Mouse (Mus musculus): ENCODE data around the gene Aox4. TPM values are rescaled to one million over a fixed set of nuclear protein-coding genes. Genes with fewer than 3 reads are reported as not detected.

The Aox4 gene
- polyA plus RNA-seq, 1 experiment: not detected

DNA sequence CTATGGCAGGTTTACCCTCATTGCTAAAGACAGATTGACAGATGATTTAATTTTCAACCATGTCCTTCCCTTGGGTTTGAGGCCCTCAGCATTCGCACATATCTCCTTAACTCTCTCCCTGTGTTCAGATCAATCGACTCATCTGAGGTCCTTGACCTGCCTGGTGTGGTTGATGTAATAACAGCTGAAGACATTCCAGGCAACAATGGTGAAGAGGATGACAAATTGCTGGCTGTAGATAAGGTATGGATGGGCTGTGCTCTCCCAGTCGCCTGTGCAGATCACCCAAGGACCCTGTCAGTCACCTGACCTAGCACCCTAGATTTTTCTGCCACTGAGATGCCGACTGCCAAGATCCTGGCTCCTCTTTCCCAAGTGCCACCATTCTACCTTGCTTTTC, 99.7 kb downstream of the Aox4 start:
- WGBS: 71% methylated on average over 4 of the region's 4 CpGs
- H3K4me1 ChIP-seq (ENCODE audit: control insufficient read depth, insufficient read depth, low read length): no peaks in the 10 kb centered on the region; the same call in 1 of the 2 replicates

DNA sequence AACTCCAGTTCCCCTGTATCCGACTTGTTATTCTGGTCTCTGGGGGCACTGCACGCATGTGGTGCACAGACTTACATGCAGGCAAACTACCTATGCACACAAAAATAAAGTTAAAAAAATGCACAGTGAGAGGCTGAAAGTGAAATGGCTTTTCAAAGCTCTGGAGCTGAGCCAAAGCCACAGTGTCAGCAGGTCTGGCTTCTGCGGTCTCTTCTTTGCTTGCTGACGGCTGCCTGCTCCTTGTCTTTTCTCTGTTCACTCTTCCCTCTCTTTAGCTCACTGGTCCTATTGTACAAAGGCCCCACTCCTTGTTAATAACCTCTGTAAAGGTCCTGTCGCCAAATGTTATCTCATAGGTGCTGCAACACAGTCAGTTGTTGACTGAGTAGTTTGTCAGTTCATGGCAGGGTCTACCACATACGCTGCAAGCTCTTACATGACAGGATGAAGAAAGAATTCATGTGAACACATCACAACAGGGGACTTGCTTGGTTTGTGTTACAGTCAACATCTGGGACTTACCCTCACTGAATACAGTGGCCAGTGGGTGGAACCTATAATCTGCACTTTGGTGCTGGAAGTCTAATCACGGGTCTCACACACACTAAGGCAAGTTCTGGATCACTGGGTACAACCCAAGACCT, 101.1 kb downstream of the Aox4 start:
- TF ChIP-seq CTCF (IDR thresholded peaks at IDR 0.05; ENCODE audit: control insufficient read depth, insufficient read depth, low read length) (no peak), POLR2A (IDR thresholded peaks at IDR 0.05; ENCODE audit: borderline replicate concordance, control insufficient read depth, low read depth, low read length) (no peak)
- WGBS: 14% methylated on average over 7 of the region's 7 CpGs
- H3K27ac ChIP-seq (ENCODE audit: control insufficient read depth, insufficient read depth, low read depth, low read length, poor library complexity): no peak overlapping the region
- H3K4me3 ChIP-seq (replicated peaks; ENCODE audit: control insufficient read depth, low read depth, low read length): no peak overlapping the region
- H3K4me1 ChIP-seq (ENCODE audit: control insufficient read depth, insufficient read depth, low read length): no peaks in the 10 kb centered on the region; the same call in 1 of the 2 replicates

More for the DNA sequence above, 99.7 kb downstream of the Aox4 start:
- Histone ChIP-seq H3K4me3 (replicated peaks; ENCODE audit: control insufficient read depth, low read depth, low read length) (no peak overlapping the region), H3K27ac (ENCODE audit: control insufficient read depth, insufficient read depth, low read depth, low read length, poor library complexity) (no peak overlapping the region)
- TF ChIP-seq POLR2A (IDR thresholded peaks at IDR 0.05; ENCODE audit: borderline replicate concordance, control insufficient read depth, low read depth, low read length): no peak
- no peak for TF ChIP-seq CTCF (IDR thresholded peaks at IDR 0.05; ENCODE audit: control insufficient read depth, insufficient read depth, low read length)

DNA sequence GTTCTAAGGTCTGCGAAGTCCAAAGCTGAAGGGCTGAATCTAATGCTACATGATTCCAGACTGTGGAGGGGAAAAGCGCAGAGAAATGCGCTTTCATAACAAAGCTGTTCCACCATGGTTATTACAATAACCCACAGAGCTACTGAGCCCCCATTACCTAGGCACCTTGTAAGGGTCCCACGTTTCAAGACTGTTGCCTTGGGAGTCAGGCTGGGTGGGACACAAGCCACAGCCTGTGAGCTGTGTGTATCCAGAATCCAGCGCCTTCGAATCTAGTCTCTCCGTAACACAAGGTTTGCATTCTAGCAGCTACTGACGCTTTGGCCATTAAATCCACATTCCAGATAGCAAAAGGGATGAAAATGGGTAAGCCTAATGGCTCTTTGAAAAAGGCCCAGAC, 103.0 kb downstream of the Aox4 start:
- WGBS: 91% methylated on average over 8 of the region's 8 CpGs
- TF ChIP-seq CTCF (IDR thresholded peaks at IDR 0.05; ENCODE audit: control insufficient read depth, insufficient read depth, low read length): no peak
- TF ChIP-seq POLR2A (IDR thresholded peaks at IDR 0.05; ENCODE audit: borderline replicate concordance, control insufficient read depth, low read depth, low read length): no peak

DNA sequence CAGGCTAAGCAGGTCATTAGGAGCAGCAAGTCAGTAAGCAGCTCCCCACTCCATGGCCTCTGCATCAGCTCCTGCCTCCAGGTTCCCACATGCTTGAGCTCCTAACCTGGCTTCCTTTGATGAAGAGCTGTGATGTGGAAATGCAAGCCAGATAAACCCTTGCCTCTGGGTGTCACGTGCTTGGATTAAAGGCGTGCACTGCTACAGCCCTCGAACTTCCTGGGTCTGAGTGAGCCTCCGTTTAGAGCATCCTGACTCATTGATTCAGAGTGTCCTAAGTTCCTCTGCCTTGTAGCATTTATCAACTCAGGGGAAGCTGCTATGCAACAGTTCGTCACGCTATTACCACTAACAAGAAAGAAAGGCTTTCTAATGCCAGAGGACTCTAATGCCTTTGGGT, 105.3 kb downstream of the Aox4 start:
- WGBS: 53% methylated on average over 6 of the region's 6 CpGs
- H3K4me3 ChIP-seq (replicated peaks; ENCODE audit: control insufficient read depth, low read depth, low read length): no peak overlapping the region
- no peaks in the 10 kb centered on the region; the same call in 1 of the 2 replicates for H3K4me1 ChIP-seq (ENCODE audit: control insufficient read depth, insufficient read depth, low read length)
- TF ChIP-seq POLR2A (IDR thresholded peaks at IDR 0.05; ENCODE audit: borderline replicate concordance, control insufficient read depth, low read depth, low read length): no peak
- TF ChIP-seq CTCF (IDR thresholded peaks at IDR 0.05; ENCODE audit: control insufficient read depth, insufficient read depth, low read length): no peak
- no peak overlapping the region for H3K27ac ChIP-seq (ENCODE audit: control insufficient read depth, insufficient read depth, low read depth, low read length, poor library complexity)

More for the DNA sequence above, 103.0 kb downstream of the Aox4 start:
- no peak overlapping the region for H3K4me3 ChIP-seq (replicated peaks; ENCODE audit: control insufficient read depth, low read depth, low read length)
- H3K27ac ChIP-seq (ENCODE audit: control insufficient read depth, insufficient read depth, low read depth, low read length, poor library complexity): no peak overlapping the region
- H3K4me1 ChIP-seq (ENCODE audit: control insufficient read depth, insufficient read depth, low read length): no peaks in the 10 kb centered on the region; the same call in 1 of the 2 replicates

Other genes with a start within 250 kb of the Aox4 start
- gene Sgo2a, start 214.4 kb upstream of the Aox4 start, polyA plus RNA-seq (2011; ENCODE audit: insufficient read depth, insufficient read length, low replicate concordance, missing spikeins): 7.0 and 12.0 TPM in 2 replicates
- gene Kctd18, start 191.4 kb upstream of the Aox4 start, polyA plus RNA-seq (2011; ENCODE audit: insufficient read depth, insufficient read length, low replicate concordance, missing spikeins): 8.2 and 8.8 TPM in 2 replicates
- gene Aox1, start 180.5 kb upstream of the Aox4 start, polyA plus RNA-seq (2011; ENCODE audit: insufficient read depth, insufficient read length, low replicate concordance, missing spikeins): 0.30 TPM in 1 of 2 replicates, not detected in the other
- gene Aox3, start 97.3 kb upstream of the Aox4 start, polyA plus RNA-seq (2011; ENCODE audit: insufficient read depth, insufficient read length, low replicate concordance, missing spikeins): 1.5 TPM in 1 of 2 replicates, not detected in the other
- not detected in 2 replicates for gene Aox2, start 67.9 kb downstream of the Aox4 start, polyA plus RNA-seq (2011; ENCODE audit: insufficient read depth, insufficient read length, low replicate concordance, missing spikeins)
- gene Bzw1, start 182.5 kb downstream of the Aox4 start, polyA plus RNA-seq (2011; ENCODE audit: insufficient read depth, insufficient read length, low replicate concordance, missing spikeins): 46.8 and 85.4 TPM in 2 replicates
- 144 and 359 TPM in 2 replicates for gene Clk1, start 213.7 kb downstream of the Aox4 start, polyA plus RNA-seq (2011; ENCODE audit: insufficient read depth, insufficient read length, low replicate concordance, missing spikeins)
- 6.0 and 10.0 TPM in 2 replicates for gene Nif3l1, start 234.8 kb downstream of the Aox4 start, polyA plus RNA-seq (2011; ENCODE audit: insufficient read depth, insufficient read length, low replicate concordance, missing spikeins)
- gene Ppil3, start 235.1 kb downstream of the Aox4 start, polyA plus RNA-seq (2011; ENCODE audit: insufficient read depth, insufficient read length, low replicate concordance, missing spikeins): 14.3 and 50.2 TPM in 2 replicates